Mouse (Mus musculus) erythroblast, embryonic 14.5 days (primary cell): ENCODE data around the gene Nxph3.

Source experiments
- GATA1 ChIP-seq: IDR thresholded peaks from 2 replicates; pipeline ENCODE4 v1.6.1; 2012; ENCODE audit warnings: low read length, inconsistent platforms, mixed read lengths
- TAL1 ChIP-seq: IDR thresholded peaks from 3 replicates; pipeline ENCODE4 v1.6.1; 2012; ENCODE audit warnings: low read length, inconsistent platforms, mixed read lengths

GRCm38 (mm10) chr11:95508211-95508926, 6.0 kb downstream of the Nxph3 start:
- no peak for TF ChIP-seq TAL1
- no peak for TF ChIP-seq GATA1
